Mouse (Mus musculus) 3134 (cell line): ENCODE results near the gene Nefh.

Experiments used
- DNase-seq: peaks from one replicate; pipeline ENCODE4 v3.0.0-alpha.2; 2011; ENCODE audit warnings: low spot score; ENCODE audit not compliant: insufficient read length; ENCODE audit errors: extremely low read depth

The Nefh gene

DNA sequence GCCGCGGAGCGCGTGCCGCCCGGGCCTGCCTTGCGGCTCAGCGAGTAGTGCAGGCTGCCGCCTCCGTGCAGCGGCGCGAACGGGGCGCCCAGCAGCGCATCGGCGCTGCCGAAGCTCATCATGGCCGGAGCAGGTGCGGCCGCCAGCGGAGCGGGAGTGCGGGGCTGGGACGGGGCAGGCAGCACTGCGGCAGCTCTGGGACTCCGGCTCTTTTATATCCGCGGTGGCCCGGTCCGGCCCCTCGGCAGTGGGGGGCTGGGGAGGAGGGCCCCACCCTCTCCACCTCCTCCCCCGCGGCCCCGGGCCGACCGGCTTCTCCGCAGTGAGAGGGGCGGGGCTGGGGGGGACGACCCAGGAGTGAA, at the start of gene Nefh:
TSS of gene Nefh (minus strand) at position 252 of the 362 bp plus-strand sequence.
- DNase-seq, result no peak

- no peak for DNase-seq
Measured at GRCm38 (mm10) chr11:4996621-4997199, 48.8 kb upstream of the Nefh start.

DNA sequence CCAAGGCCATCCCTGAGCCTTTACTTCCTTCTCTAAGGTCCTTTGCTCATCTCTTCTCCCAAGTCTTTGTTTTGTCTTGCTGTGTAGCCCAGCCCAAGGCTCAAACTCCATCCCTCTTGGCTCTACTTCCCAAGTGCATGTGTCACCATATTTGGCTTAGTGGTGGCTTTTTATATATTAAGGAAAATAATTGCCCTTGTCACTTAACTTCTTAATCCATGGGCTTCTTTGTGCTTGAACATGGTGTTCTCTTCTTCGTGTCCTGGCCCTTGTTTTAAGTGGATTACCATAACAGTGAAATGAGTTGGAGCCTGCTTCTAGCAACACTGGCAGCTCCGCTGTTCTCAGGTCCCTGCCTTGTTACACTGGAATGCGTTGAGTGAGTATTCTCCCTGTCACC, 47.8 kb upstream of the Nefh start:
- no peak for DNase-seq

DNA sequence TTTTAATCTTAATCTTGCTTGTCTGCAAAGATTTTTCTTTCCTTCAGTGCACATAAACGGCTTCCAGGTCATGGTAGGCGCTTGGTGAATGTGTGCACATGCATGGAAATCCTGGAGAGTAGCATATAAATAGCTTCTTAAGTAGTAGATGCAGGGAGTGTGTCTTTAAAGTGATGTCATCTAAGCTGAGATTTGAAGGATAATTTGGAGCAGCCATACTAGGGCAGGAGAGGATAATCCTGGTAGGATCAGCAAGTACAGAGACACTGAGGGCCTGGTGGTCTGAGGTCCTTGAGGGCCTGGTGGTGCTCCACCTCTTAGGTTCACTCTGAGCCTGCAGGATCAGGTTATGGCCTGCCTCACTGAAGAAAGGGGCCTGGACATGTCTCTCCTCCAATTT, 44.6 kb upstream of the Nefh start:
- no peak for DNase-seq

DNA sequence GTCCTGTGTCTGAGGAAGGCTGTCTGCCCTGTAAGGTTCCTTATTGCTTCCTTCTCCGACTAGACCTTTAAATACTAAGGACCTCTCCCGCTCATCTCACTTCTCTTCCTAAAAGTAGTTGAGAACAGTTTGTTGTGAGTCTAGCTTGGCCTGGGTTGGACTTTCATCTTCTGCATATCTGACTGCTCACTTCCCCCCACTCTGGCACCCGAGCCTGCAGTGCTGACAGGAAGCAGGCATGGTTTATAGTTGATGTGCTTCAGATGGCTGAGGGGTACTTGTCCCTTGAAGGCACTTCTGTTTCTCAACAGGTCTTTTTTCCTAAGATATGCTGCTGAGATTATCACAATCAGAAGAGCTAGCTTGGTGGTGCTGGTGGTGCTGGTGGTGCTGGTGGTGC, 41.3 kb upstream of the Nefh start:
- DNase-seq, result no peak

DNA sequence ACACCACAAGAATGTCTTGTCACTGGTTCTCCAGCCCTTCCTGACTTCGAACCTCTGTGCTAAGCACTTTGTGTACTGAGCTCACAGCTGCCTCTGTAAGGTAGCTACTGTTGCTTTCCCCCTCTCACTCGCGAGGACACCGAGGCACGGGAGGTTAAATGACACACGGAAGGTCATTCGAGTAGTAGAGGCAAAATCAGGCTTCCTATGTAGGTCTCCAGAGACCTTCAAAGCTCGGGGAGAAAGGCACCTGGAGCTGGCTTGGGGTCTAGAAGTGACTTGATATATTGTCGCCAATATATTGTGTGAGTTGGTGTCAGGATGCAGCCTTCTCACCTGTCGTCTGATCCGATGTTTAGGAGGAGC, 39.6 kb upstream of the Nefh start:
- no peak for DNase-seq

GRCm38 (mm10) chr11:4986695-4987486, 39.0 kb upstream of the Nefh start, which contains the start of gene Ap1b1:
TSS of gene Ap1b1 (plus strand) at chr11:4986824.
- DNase-seq, result peak; percentile 93

- DNase-seq, result no peak
Measured at GRCm38 (mm10) chr11:4984799-4985198, 36.9 kb upstream of the Nefh start.

DNA sequence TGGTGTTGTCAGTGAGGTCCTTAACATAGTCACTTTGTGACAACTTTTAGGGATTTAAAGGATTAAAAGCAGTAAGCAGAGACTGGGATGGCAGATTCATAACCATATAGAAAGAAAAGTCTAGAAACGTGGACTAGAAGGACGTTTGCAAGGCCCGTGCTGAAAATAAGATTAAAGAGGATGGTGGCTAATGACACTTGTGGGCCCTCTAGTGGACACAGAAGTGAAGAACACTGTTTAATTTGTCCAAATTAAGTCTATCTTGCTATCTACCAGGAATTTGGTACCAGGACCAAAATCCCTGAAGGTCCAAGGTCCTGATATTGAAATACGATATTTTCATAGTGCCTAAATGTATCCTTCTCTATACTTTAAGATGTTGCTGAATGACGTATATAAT, 36.4 kb upstream of the Nefh start:
- peak; percentile 24 for DNase-seq

DNA sequence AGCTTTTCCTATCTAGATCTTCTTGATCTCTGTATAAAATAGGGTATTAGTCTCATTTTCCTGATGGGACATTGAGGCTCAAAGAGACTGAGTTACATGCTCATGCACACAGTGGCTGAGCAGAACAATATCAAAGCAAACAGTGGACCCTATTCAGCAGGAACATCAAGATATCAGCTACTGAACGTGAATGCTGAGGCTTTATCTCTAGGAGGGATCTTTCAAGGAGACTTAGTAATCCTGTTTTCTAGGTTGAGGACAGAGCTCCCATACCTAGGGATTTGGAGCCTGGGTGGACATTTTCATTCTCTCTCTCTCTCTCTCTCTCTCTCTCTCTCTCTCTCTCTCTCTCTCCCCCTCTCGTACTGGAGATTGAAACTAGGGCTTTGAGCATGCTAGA, 35.7 kb upstream of the Nefh start:
- DNase-seq, result no peak

GRCm38 (mm10) chr11:4983010-4983409, 35.1 kb upstream of the Nefh start:
- no peak for DNase-seq

DNA sequence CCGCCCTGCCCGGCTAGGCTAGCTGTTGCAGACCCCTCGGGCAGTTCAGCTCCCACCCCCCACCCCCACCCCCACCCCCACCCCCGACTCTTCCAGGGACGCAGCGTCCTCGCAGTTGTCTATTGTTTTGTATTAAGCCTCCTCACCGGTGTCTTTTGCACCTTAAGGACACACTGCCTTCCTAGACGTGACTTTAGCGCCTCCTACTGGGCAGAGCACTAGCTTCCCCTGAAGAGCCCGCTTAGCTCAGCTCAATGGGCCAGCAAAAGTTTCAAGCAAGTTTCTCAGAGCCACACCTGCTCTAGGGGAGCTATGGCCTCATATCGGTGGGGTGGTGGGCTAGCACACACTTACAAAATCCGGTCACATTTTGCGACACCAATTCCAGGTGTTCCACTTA, 27.8 kb upstream of the Nefh start:
- DNase-seq, result no peak

- no peak for DNase-seq
Measured at GRCm38 (mm10) chr11:4974376-4975122, 26.7 kb upstream of the Nefh start.

GRCm38 (mm10) chr11:4973871-4974256, 26.0 kb upstream of the Nefh start:
- DNase-seq, result no peak

DNA sequence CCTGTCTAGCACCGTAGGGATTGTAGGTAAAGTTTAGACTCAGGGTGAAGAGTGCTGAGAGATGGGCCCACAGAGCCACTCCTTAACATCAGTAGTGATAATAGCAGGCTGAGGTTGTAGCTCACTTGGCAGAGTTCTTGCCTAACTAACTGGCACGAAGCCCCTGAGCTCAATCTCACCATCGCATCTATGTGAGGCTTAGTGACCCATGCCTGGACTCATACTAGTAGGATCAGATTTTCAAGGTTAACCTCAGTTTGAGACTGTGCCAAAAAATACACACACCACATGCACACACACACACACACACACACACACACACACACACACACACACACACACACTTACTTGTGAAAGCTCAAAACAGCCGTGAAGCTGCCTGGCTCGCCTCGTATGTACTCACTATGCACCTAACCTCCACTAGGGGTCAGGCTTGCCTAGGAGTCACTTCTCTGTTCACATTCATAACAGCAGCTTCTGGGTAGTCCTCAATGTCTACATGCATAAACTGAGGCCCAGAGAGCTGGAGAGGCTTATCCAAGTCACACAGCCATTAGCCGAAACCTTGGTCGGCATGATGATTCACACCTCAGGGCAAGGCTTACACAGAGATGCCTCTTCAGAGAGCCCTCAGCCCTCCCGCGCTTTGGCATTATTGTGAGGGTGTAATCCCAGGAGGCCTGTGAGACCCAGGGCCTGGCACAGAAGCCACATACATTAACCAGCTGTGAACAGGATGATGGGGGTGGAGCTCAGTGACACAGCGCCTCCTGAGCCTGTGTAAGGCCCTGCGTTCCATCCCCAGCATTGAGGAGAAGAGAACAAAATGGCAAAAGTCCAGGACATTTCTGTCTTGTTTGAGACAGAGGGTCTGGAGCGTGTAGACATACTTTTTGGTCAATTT, 25.4 kb upstream of the Nefh start:
- DNase-seq, result peak; percentile 81

DNA sequence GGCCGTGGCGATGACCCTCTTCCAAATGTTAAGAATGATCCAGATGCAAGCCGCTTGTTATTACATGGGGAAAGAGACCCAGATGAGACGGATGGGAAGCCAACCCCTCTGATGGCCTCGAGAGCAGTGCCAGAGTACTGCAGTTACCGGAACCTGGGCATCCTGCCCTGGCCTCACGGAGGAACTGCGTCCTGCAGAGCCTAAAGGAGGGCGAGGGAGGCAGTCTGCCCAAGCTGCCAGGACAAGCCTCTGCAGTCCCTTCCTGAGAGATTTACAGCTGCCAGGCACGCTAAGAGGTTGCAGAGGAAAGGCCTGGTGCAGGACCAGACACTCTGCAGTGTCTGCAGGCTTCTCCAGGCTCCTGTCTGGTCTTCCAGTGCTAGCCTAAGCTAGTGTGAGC, 20.5 kb upstream of the Nefh start:
- no peak for DNase-seq

DNA sequence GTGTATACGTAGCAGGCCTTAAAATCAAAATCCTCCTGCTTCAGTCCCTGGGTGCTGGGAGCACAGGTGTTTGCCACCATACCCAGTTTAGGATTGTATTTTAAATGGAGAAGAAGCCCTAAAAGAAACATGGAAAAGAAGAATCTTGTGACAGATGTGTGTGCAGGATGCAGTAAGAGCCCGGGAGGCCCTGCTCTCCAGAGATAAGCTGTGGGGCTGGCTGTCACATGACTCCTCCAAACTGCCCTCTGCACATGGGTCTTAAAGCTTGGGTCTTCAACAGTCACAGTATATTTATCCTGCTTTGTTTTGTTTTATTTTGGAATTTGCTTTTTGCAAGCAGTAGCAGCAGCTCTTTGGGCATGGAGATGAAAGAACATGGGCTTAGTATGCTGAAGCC, 19.7 kb upstream of the Nefh start:
- DNase-seq, result no peak

DNA sequence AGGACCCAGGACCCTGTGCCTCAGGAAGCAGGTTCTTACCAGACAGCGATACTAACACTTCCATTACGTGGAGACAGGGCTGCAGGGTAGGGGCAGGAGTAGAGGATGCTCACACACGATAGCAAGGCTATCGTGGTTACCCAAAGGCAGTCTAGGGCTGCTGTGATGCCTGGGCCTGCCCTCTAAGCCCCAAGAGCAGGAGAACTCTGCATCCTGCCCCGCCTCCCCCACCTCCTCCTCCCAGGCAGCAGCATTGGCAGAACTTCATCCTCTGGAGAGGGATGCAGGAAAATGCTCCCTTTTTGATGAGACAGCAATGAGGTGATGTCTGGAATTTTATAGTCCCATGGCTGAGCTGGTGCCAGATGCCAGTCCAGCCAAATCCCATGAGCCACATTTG, 19.0 kb upstream of the Nefh start:
- DNase-seq, result no peak

DNA sequence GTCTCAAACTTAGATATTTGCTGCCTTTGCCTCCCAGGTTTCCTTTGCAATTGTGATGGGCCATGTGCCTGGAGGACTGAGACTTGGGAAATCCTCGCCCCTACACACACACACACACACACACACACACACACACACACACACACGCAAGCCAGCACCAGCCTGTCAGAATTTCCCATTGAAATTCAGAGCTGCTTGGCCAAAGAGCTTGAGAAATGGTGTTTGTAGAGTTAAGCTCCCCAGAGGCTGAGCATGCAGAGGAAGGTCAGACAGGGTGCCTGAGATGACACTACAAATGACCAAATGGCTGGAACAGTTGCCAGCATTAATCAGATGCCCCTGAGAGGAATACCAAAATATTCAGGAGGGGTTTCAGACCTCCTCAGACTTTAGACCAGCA, 18.5 kb upstream of the Nefh start:
- DNase-seq, result no peak

GRCm38 (mm10) chr11:4963099-4963808, 15.4 kb upstream of the Nefh start:
- no peak for DNase-seq
